Mouse (Mus musculus) embryonic facial prominence, embryonic 10.5 days (tissue): ENCODE results near the gene Pak3. TPM values are rescaled to one million over a fixed set of nuclear protein-coding genes. Genes with fewer than 3 reads are reported as not detected.

ENCODE experiments used
- DNase-seq: peaks from one replicate; pipeline ENCODE4 v3.0.0-alpha.2; 2017; ENCODE audit warnings: low spot score
- H3K27ac ChIP-seq: fragments of 300-500 bp; sonication (generic); replicated peaks from 2 replicates; pipeline ENCODE4 v1.5.1; 2016; ENCODE audit warnings: mild to moderate bottlenecking
- H3K27me3 ChIP-seq: fragments of 300-500 bp; sonication (generic); replicated peaks from 2 replicates; pipeline ENCODE4 v1.6.1; 2016; ENCODE audit warnings: low read depth, mild to moderate bottlenecking; ENCODE audit not compliant: poor library complexity, severe bottlenecking
- H3K36me3 ChIP-seq: fragments of 300-500 bp; sonication (generic); replicated peaks from 2 replicates; pipeline ENCODE4 v1.6.1; 2016; ENCODE audit warnings: mild to moderate bottlenecking, moderate library complexity
- H3K4me1 ChIP-seq: fragments of 300-500 bp; sonication (generic); 2 replicates; pipeline ENCODE4 v1.6.1; 2016
- H3K4me3 ChIP-seq: fragments of 300-500 bp; sonication (generic); 2 replicates; pipeline ENCODE4 v1.5.1; 2016; ENCODE audit warnings: mild to moderate bottlenecking, moderate library complexity
- H3K9me3 ChIP-seq: fragments of 300-500 bp; sonication (generic); 2 replicates; pipeline ENCODE4 v1.6.1; 2016; ENCODE audit warnings: mild to moderate bottlenecking
- WGBS: fragments of 180-500 bp; shearing (Covaris S2); methylation state at CpG from one replicate; pipeline ENCODE4 v1.1.7; 2016; 5-methylcytosine and 5-hydroxymethylcytosine counted together
- polyA plus RNA-seq: library from polyadenylated mRNA; unstranded; fragments of >200 nt; fragmentation: Nextera tagmentation; extraction: Ambion mirVana; gene quantifications from 2 replicates; pipeline ENCODE4 v1.2.1, GENCODE M21; 2016

The Pak3 gene
- polyA plus RNA-seq, 1 experiment from 2014 or later: 17.4 TPM

- 84% methylated on average over 2 of the region's 2 CpGs for WGBS
- H3K9me3 ChIP-seq: no peaks in the 10 kb centered on the region
- H3K27me3 ChIP-seq: peaks cover 76% of the 10 kb centered on the region
- no peak for DNase-seq
- no peak overlapping the region for H3K4me3 ChIP-seq
- no peaks in the 10 kb centered on the region for H3K36me3 ChIP-seq
- H3K4me1 ChIP-seq: no peaks in the 10 kb centered on the region
- H3K27ac ChIP-seq: no peak overlapping the region
These were observed 61.5 kb downstream of the Pak3 start for GRCm38 (mm10) chrX:143579925-143580324.

- peaks cover 76% of the 10 kb centered on the region for H3K27me3 ChIP-seq
- H3K27ac ChIP-seq: no peak overlapping the region
- no peaks in the 10 kb centered on the region for H3K9me3 ChIP-seq
- H3K36me3 ChIP-seq: no peaks in the 10 kb centered on the region
- no peak overlapping the region for H3K4me3 ChIP-seq
- WGBS: 74% methylated on average over 2 of the region's 2 CpGs
- no peak for DNase-seq
- no peaks in the 10 kb centered on the region for H3K4me1 ChIP-seq
These were observed 62.1 kb downstream of the Pak3 start for GRCm38 (mm10) chrX:143580458-143580959.

GRCm38 (mm10) chrX:143606877-143607449 lies 88.6 kb downstream of the Pak3 start:
- WGBS: 42% methylated on average over 5 of the region's 5 CpGs

GRCm38 (mm10) chrX:143618734-143619133 lies 100.3 kb downstream of the Pak3 start:
- H3K9me3 ChIP-seq: no peaks in the 10 kb centered on the region
- no peaks in the 10 kb centered on the region for H3K36me3 ChIP-seq
- H3K27me3 ChIP-seq: peaks cover 69% of the 10 kb centered on the region
- no peak overlapping the region for H3K27ac ChIP-seq
- H3K4me1 ChIP-seq: no peaks in the 10 kb centered on the region
- no peak for DNase-seq
- H3K4me3 ChIP-seq: no peak overlapping the region
- 46% methylated on average over 4 of the region's 4 CpGs for WGBS

More at GRCm38 (mm10) chrX:143606877-143607449, 88.6 kb downstream of the Pak3 start:
- no peaks in the 10 kb centered on the region for H3K36me3 ChIP-seq
- no peaks in the 10 kb centered on the region for H3K9me3 ChIP-seq
- no peak for DNase-seq
- peaks cover 43% of the 10 kb centered on the region for H3K27me3 ChIP-seq
- no peak overlapping the region for H3K4me3 ChIP-seq
- no peak overlapping the region for H3K27ac ChIP-seq
- H3K4me1 ChIP-seq: no peaks in the 10 kb centered on the region

DNA sequence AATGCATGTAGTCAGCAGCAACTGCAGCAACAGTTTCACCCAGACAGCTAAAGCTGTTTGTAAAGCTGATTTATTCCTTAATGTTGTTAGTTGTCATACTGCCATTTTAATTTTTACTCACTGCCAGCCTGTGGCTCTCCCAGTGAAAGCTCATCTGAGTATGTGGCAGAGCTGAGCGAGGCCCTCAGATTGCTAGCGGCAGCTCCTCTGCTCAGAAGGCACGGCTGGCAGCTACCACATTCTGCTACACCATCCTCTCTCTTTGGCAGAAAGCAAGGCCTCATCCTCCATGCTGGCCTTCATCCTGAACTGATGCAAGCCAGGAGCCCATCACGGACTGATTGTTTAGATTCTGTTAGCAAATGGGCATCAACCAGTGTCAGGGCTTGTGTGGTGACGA lies 109.4 kb downstream of the Pak3 start:
- peaks cover 81% of the 10 kb centered on the region for H3K27me3 ChIP-seq

GRCm38 (mm10) chrX:143643936-143644335 lies 125.5 kb downstream of the Pak3 start:
- WGBS: 77% methylated on average over 2 of the region's 2 CpGs
- H3K27me3 ChIP-seq: peaks cover 63% of the 10 kb centered on the region
- H3K27ac ChIP-seq: no peak overlapping the region

More for the DNA sequence above, 109.4 kb downstream of the Pak3 start:
- Histone ChIP-seq H3K4me3 (no peak overlapping the region), H3K27ac (no peak overlapping the region), H3K9me3 (no peaks in the 10 kb centered on the region), H3K4me1 (no peaks in the 10 kb centered on the region), H3K36me3 (no peaks in the 10 kb centered on the region)
- DNase-seq: no peak
- 89% methylated on average over 5 of the region's 5 CpGs for WGBS

GRCm38 (mm10) chrX:143644807-143645206 lies 126.4 kb downstream of the Pak3 start:
- peaks cover 72% of the 10 kb centered on the region for H3K27me3 ChIP-seq
- H3K9me3 ChIP-seq: no peaks in the 10 kb centered on the region
- no peak overlapping the region for H3K27ac ChIP-seq
- no peaks in the 10 kb centered on the region for H3K36me3 ChIP-seq
- H3K4me3 ChIP-seq: no peak overlapping the region
- no peaks in the 10 kb centered on the region for H3K4me1 ChIP-seq
- no peak for DNase-seq
- WGBS: 49% methylated on average over 1 of the region's 1 CpGs

More at GRCm38 (mm10) chrX:143643936-143644335, 125.5 kb downstream of the Pak3 start:
- no peak for DNase-seq
- Histone ChIP-seq H3K4me3 (no peak overlapping the region), H3K36me3 (no peaks in the 10 kb centered on the region), H3K9me3 (no peaks in the 10 kb centered on the region), H3K4me1 (no peaks in the 10 kb centered on the region)

GRCm38 (mm10) chrX:143654308-143655176 lies 136.2 kb downstream of the Pak3 start:
- peaks cover 85% of the 10 kb centered on the region for H3K27me3 ChIP-seq

DNA sequence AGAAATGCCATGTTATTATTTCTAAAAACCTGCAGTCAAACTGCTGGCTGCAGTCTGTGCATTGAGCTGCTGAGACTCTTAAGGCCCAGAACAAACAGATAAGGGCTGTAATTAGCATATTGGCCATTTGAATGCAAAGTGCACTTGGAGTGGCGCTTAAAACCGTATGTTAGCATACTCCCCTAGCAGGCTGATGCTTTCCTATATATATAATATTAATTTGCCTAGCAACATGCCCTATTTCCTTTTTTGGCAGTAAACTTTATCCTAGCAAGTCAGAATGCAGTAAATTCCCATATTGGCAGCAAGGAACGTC lies 136.7 kb downstream of the Pak3 start:
- Histone ChIP-seq H3K9me3 (no peaks in the 10 kb centered on the region), H3K4me1 (no peaks in the 10 kb centered on the region), H3K36me3 (no peaks in the 10 kb centered on the region), H3K4me3 (no peak overlapping the region), H3K27ac (no peak overlapping the region), H3K27me3 (peaks cover 87% of the 10 kb centered on the region)
- no peak for DNase-seq
- 31% methylated on average over 3 of the region's 3 CpGs for whole genome bisulfite sequencing

More at GRCm38 (mm10) chrX:143654308-143655176, 136.2 kb downstream of the Pak3 start:
- Histone ChIP-seq H3K9me3 (no peaks in the 10 kb centered on the region), H3K4me3 (no peak overlapping the region), H3K27ac (no peak overlapping the region), H3K4me1 (no peaks in the 10 kb centered on the region), H3K36me3 (no peaks in the 10 kb centered on the region)
- peak; percentile 11 for DNase-seq
- 34% methylated on average over 9 of the region's 9 CpGs for WGBS

DNA sequence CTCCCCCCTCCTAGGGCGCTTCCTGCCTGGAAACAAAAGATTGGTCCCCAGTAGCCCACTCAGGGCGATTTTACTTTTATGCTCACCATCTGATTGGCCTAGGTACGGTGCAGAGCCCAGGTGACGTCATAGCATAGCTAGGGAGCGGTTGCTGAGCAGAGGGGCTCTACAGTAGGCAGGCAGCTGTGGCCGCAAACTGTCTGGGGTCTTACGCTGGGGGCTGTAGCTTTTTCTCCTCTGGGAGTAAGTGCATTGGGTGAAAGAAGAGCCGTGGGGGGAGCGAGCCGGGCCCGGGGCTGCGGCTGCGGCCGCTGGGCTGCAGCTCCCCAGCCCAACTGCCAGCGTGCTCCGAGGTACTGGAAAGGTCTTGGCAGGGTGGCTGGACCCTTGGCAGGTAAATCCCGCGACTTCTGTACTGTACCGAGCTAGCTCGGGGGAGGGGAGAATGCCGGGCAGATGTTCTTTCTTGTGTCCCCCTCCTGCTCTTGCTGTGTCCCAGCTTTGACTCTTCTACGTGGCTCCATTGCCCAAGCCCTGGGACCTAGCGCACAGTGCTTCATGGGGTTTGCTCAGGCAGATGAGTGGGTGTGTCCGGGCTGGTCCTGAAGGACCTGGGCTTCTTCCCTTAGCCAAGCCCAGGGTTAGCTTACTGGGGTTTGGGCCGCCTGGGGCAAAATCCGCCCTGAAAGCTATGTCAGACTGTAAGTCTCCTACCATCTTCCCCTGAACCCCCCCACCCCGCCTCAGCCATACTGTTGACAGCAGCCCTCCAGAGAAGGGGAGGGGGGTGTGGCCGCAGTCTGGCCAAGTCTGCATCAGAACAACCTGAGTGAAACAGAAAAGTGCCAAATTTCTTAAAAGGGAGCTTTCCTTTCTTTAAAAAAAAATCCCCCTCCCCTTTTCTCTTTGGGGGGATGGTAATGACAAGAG lies 146.1 kb downstream of the Pak3 start:
- peaks cover 71% of the 10 kb centered on the region for H3K27me3 ChIP-seq
- H3K9me3 ChIP-seq: no peaks in the 10 kb centered on the region
- peak overlapping the region; percentile 65 for H3K4me3 ChIP-seq
- DNase-seq: peak; percentile 67
- WGBS: 18% methylated on average over 28 of the region's 28 CpGs
- no peaks in the 10 kb centered on the region for H3K36me3 ChIP-seq
- H3K27ac ChIP-seq: peak overlapping the region; percentile 77
- no peaks in the 10 kb centered on the region for H3K4me1 ChIP-seq

DNA sequence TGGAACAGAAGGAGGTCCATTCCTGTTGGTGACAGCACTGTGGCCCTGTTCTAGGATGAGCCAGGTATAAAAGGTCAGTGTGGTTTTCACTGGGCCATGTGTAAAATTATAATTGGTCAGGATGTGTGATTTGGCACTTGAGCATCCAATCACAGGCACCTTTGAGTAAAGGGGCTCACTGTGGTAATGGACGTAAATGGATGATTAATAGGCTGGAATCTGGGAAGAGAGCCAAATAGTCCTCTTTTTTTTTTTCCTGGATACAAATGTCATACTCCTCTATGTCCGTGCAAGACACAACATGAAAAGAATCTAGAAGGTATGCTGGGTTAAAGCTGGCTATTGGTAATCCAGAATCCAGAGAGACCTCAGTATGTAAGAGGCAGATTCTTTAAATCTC lies 147.4 kb downstream of the Pak3 start:
- H3K4me3 ChIP-seq: peak overlapping the region; percentile 65; the same call in 1 of the 2 replicates
- 75% methylated on average over 2 of the region's 2 CpGs for WGBS

DNA sequence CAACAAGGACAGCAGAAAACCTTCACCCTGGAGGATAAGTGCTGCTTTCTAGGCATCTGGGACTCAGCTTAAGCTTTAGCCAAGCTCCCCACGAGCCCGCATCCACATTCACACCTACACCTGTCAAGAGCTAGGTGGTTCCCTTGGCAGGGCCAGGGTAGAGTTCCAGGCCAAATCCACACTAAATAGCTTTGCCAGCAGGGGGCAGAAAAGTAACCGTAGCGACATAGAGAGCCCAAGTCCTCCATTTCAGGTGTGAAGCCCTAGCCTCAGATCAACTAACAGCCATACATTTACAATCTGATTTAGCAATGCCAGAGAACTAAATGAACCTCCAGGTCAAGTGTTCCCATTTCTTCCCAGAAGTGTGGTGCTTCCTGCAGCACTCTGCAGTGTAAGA lies 148.6 kb downstream of the Pak3 start:
- no peak for DNase-seq
- no peak overlapping the region for H3K27ac ChIP-seq
- H3K27me3 ChIP-seq: peaks cover 78% of the 10 kb centered on the region
- WGBS: 42% methylated on average over 4 of the region's 4 CpGs
- no peaks in the 10 kb centered on the region for H3K9me3 ChIP-seq
- H3K4me3 ChIP-seq: no peak overlapping the region
- H3K36me3 ChIP-seq: no peaks in the 10 kb centered on the region
- H3K4me1 ChIP-seq: no peaks in the 10 kb centered on the region

More for the DNA sequence above, 147.4 kb downstream of the Pak3 start:
- Histone ChIP-seq H3K27ac (no peak overlapping the region), H3K36me3 (no peaks in the 10 kb centered on the region), H3K4me1 (no peaks in the 10 kb centered on the region), H3K9me3 (no peaks in the 10 kb centered on the region), H3K27me3 (peaks cover 70% of the 10 kb centered on the region)
- no peak for DNase-seq
